Mouse (Mus musculus) Patski (cell line): ENCODE measurements around the gene Pole3. TPM values are rescaled to one million over a fixed set of nuclear protein-coding genes. Genes with fewer than 3 reads are reported as not detected.

Experiments
- ATAC-seq: fragments of 100-300 bp; one replicate; pipeline ENCODE4 v1.8.0; 2021
- CTCF ChIA-PET: fragments of 350-600 bp; sonication (Branson Sonifier 250); formaldehyde crosslinking; loops from one replicate; lab custom pipeline; 2022; ENCODE audit warnings: inconsistent platforms; lab: Charles Lee
- POLR2A ChIA-PET: fragments of 350-600 bp; sonication (Branson Sonifier 250); formaldehyde crosslinking; loops from one replicate; lab custom pipeline; 2022; ENCODE audit warnings: antibody characterized with exemption, inconsistent platforms; lab: Charles Lee
- DNase-seq: peaks from one replicate; pipeline ENCODE4 v3.0.0-alpha.2; 2011; ENCODE audit warnings: low read depth, low spot score
- H3K27me3 ChIP-seq: fragments of 371-371 bp; one replicate; pipeline ENCODE4 v1.5.1; 2021
- CTCF ChIP-seq: fragments of 100-300 bp; IDR thresholded peaks from one replicate; pipeline ENCODE4 v1.5.1; 2021
- in situ Hi-C: fragments of 300-500 bp; cut with MboI; formaldehyde crosslinking; loops from 3 replicates; pipeline ENCODE4 v1.11.1; 2018; ENCODE audit warnings: low pct_unique_long_range_greater_than_20kb, mixed read lengths
- polyA plus RNA-seq: library from polyadenylated mRNA; unstranded; gene quantifications from one replicate; pipeline ENCODE4 v1.2.3, GENCODE M21; 2021

Pole3 gene
- polyA plus RNA-seq, 1 experiment from 2014 or later: 36.4 TPM

DNA sequence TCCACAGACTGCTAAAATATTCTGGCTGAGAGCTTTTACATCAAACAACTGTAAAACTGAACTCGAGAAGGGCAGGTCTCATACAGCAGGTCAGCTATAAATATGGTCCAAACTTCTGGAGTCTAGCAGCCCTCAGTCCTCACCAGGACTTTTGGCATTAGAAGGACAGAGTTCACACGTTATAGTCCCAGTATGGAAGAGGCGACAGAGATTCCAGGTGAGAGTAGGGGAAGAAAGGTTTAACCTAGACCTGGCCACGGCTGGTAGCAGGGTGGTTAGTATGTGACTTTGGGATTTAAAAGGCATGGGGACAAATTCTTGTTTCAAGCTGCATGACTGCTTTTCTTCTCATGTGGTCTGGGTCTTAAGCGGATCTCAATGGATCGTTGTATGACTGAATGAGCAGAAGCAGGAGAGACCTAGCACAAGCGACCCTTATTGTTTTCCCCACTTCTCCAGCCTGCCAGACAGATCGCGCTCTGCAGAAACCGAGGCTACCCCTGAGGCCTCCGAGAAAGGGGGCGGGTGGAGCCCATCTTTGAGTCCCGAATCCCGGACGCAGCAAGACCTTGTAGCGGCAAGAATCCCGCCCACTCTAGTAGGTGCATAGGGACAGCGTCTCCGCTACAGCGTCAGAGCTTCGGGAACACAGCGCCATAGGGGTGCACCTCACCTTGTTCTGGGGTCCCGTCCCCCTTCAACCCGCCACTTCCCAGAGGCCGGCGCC lies 5.6 kb downstream of the Pole3 start:
- POLR2A ChIA-PET: interaction anchor here (1.6 kb wide), 1 partner anchor 112 kb away, joined by 4 read pairs; the partner anchor contains the start of genes Cdc26 and Prpf4
- CTCF ChIA-PET: interaction anchor here (0.9 to 1.3 kb wide), 3 partner anchors 18 to 64 kb away, joined by 3 to 6 read pairs (median 3); no protein-coding TSS in a partner anchor
- no peaks in the 10 kb centered on the region for H3K27me3 ChIP-seq
- ATAC-seq: peak; percentile 62
- TF ChIP-seq CTCF: no peak
- DNase-seq: no peak
- in situ Hi-C loops: no loop called here

DNA sequence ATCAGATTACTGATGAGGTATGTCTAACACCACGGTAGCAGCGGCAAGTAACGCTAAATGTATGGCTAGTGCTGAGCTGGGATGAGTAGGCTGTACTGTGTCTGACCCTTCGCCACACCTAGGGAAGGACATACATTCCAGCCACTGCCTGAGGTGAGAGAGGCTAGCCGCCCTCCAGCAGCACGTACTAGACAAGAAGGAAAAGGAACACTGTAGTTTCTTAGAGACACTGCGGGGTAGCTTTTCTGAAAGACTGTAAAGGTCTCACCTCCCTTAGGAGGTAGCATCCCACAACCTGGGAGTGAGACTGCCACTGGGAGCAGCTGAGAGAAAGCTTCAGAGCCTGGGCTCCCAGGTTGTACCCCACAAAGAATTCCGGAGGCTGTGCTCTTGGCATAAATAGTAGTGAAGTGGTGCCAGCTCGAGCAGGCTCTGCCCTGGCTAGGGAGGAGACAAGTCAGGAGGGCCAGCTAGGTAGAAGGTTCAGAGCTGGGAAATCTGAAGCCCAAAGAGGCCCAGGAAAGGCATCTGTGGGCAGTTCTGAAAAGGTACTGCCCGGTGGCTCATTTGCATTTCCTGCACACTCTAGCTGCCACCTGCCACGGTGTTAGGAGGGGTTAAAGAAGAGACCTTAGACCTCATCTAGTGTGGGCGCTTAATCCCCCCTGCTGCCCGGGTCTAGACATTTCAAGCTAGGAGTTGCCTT lies 6.3 kb downstream of the Pole3 start:
- no peak for ATAC-seq
- POLR2A ChIA-PET: interaction anchor here (1.6 kb wide), 1 partner anchor 111 kb away, joined by 4 read pairs; the partner anchor contains the start of genes Cdc26 and Prpf4
- no peak for DNase-seq
- in situ Hi-C loops: no loop called here
- TF ChIP-seq CTCF: no peak
- CTCF ChIA-PET: interaction anchor here (0.6 to 1.3 kb wide), 4 partner anchors 17 to 208 kb away, joined by 3 to 6 read pairs (median 4); no protein-coding TSS in a partner anchor
- H3K27me3 ChIP-seq: no peaks in the 10 kb centered on the region

DNA sequence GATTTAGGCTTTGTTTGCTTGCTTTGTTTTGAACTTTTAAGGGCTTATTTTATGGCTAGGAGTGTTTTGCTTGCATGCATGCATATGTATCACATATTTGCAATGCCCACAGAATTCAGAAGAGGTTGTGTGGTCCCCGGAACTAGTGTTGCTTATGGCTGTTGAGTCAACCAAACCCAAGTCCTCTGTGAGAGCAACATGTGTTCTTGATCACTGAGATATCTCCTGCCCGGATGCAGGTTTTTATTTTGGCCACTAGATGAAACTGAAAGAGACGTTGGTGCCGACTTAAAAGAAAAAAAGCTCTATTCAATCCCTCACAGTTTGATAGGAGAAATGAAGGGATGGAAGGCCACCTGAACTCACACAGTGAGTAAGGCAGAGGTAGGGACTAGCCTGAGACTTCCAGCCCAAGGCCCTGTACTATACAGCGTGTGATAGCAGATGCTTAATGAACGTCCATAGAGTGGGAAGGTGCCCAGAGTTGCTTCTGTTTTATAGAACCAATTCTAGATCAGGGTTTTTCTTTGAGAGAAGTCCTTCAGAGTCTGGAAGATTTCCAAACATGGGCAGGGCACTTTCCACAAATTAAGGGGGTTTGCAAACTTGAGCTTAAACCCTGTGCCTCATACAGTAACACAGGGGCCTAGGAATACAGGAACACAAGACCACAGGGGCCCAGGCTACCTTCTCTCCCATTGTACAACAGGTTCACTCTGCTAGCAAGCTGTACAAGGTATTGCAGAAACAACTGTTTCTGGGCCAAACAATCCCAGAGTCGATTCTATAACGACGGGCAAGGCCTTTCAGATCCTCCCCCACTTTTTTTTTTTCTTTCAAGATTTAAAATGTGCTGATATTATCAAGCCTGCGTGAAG lies 7.1 kb downstream of the Pole3 start:
- ATAC-seq (no peak), DNase-seq (no peak)
- H3K27me3 ChIP-seq: no peaks in the 10 kb centered on the region
- POLR2A ChIA-PET: interaction anchor here (0.5 to 1.6 kb wide), 2 partner anchors 8 to 110 kb away, joined by 4 to 8 read pairs; partner anchors contain the start of genes Cdc26 and Prpf4
- in situ Hi-C loops: no loop called here
- TF ChIP-seq CTCF: no peak
- CTCF ChIA-PET: interaction anchor here (0.6 to 1.3 kb wide), 4 partner anchors 10 to 209 kb away, joined by 3 to 4 read pairs (median 3); no protein-coding TSS in a partner anchor

DNA sequence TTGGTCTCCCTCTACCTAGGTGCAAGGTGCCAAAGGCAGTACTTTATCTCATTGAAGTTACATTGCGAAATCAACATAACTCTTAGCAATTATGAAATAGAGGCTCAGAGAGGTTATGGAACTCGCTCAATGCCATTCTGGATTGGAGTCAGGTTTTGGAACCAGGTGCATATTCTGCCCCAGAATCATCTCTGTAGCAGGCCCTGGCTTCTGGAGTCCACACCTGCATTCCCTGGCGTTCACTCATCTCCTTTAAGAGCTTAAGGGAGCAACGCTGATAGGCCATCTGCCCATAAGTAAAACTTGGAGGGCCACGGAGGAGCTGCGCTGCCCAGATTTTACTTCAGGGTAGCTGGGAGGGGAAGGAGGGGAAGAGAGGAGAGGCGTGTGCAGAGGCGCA lies 7.8 kb downstream of the Pole3 start:
- no peak for DNase-seq
- no peak for ATAC-seq
- H3K27me3 ChIP-seq: no peaks in the 10 kb centered on the region
- in situ Hi-C loops: no loop called here
- TF ChIP-seq CTCF: no peak
- POLR2A ChIA-PET: interaction anchor here (0.5 kb wide), 1 partner anchor 9 kb away, joined by 8 read pairs; no protein-coding TSS in a partner anchor
- CTCF ChIA-PET: interaction anchor here (1.0 to 1.3 kb wide), 2 partner anchors 9 to 63 kb away, joined by 3 read pairs; no protein-coding TSS in a partner anchor

DNA sequence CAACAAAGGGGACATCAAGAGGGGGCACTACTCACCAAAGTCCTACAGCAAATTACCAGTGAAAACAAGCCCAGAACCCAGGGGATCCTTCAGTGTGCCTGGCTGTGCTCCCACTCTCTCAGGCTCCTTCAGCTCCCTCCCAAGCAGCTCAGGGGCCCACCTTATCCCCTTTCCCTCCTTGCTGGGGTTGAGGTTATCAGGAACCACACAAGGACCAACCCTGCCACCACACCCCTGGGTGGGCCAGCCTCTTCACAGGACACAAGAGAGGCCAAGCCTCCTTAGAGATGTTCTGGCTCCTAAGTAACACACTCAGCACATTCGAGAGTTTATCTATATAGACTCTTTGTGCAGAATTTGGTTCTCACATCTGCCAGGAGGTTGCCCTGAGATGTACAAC lies 8.3 kb downstream of the Pole3 start:
- DNase-seq: no peak
- no peak for TF ChIP-seq CTCF
- no peaks in the 10 kb centered on the region for H3K27me3 ChIP-seq
- ChIA-PET CTCF (interaction anchor here (1.0 to 1.3 kb wide), 2 partner anchors 9 to 63 kb away, joined by 3 read pairs; no protein-coding TSS in a partner anchor), POLR2A (no interaction called here)
- in situ Hi-C loops: no loop called here
- no peak for ATAC-seq

DNA sequence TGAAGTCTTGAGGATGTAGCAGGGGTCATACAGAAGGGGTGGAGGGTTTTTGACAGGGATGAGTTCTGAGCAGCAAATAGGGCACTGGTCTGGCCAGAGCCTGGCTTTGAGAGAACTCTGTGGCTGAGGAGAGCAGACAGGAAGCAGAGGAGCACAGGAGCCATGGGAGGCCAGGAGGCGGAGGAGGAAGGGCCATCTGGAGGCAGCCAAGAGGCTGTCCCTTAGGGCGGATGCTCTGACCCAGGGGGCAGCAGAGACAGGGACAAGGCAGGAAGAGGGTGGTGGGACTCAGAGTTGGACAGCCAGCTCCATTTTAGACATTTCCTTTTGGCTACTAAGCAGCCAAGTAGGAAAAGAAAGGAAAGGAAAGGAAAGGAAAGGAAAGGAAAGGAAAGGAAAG lies 8.8 kb downstream of the Pole3 start:
- no peak for DNase-seq
- no peak for TF ChIP-seq CTCF
- H3K27me3 ChIP-seq: no peaks in the 10 kb centered on the region
- CTCF ChIA-PET: no interaction called here
- in situ Hi-C loops: no loop called here
- POLR2A ChIA-PET: no interaction called here
- ATAC-seq: no peak

GRCm38 (mm10) chr4:62515490-62515889 lies 9.4 kb downstream of the Pole3 start:
- in situ Hi-C loops: no loop called here
- ChIA-PET POLR2A (no interaction called here), CTCF (no interaction called here)
- ATAC-seq: no peak
- no peak for TF ChIP-seq CTCF
- H3K27me3 ChIP-seq: no peaks in the 10 kb centered on the region
- no peak for DNase-seq

DNA sequence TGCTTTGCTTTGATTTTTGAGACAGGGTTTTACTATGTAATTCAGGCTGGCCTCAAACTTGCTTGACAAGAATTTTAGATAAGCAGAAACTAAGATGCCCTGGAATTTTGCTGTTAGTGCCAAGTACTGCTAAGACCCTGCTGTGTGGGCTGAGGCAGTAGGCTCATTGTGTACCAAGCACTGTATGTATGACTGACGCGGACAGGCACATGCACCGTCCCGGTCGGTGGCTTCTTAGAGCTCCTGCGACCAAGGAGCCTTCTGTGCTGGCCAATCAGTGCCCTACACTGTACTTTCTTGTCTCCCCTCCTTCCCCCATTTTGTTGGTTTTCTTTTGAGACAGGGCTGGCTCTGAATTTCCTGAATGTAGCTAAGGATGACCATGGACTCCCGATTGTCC lies 9.9 kb downstream of the Pole3 start:
- in situ Hi-C loops: no loop called here
- CTCF ChIA-PET: no interaction called here
- POLR2A ChIA-PET: no interaction called here
- H3K27me3 ChIP-seq: no peaks in the 10 kb centered on the region
- DNase-seq: no peak
- TF ChIP-seq CTCF: no peak
- no peak for ATAC-seq

- POLR2A ChIA-PET: no interaction called here
These were observed 10.8 kb downstream of the Pole3 start for GRCm38 (mm10) chr4:62513998-62514506.

More at GRCm38 (mm10) chr4:62513998-62514506, 10.8 kb downstream of the Pole3 start:
- in situ Hi-C loops: no loop called here
- ATAC-seq (no peak), DNase-seq (no peak)
- no peak for TF ChIP-seq CTCF
- no peaks in the 10 kb centered on the region for H3K27me3 ChIP-seq
- CTCF ChIA-PET: no interaction called here
